Mouse (Mus musculus) hindbrain, embryonic 16.5 days (tissue): ENCODE data around the gene Pou2f2. TPM values are rescaled to one million over a fixed set of nuclear protein-coding genes. Genes with fewer than 3 reads are reported as not detected.

Experiments
- ATAC-seq: fragments of 200-750 bp; cut with Nextera tagmentation; 2 replicates; pipeline ENCODE4 v1.8.0; 2017; ENCODE audit warnings: moderate TSS enrichment, moderate library complexity
- H3K27ac ChIP-seq: fragments of 300-500 bp; sonication (generic); 2 replicates; pipeline ENCODE4 v1.5.1; 2014; ENCODE audit warnings: low read depth, mild to moderate bottlenecking, control low read depth, low read length, moderate library complexity
- H3K27me3 ChIP-seq: fragments of 300-500 bp; sonication (generic); replicated peaks from 2 replicates; pipeline ENCODE4 v1.6.1; 2014; ENCODE audit warnings: low read length; ENCODE audit not compliant: control insufficient read depth, insufficient read depth
- H3K36me3 ChIP-seq: fragments of 300-500 bp; sonication (generic); 2 replicates; pipeline ENCODE4 v1.6.1; 2014; ENCODE audit warnings: mild to moderate bottlenecking, low read length, moderate library complexity, mixed read lengths; ENCODE audit not compliant: control insufficient read depth, insufficient read depth
- H3K4me1 ChIP-seq: fragments of 300-500 bp; sonication (generic); 2 replicates; pipeline ENCODE4 v1.6.1; 2014; ENCODE audit warnings: low read depth, low read length; ENCODE audit not compliant: control insufficient read depth, insufficient read depth
- H3K4me2 ChIP-seq: fragments of 300-500 bp; sonication (generic); 2 replicates; pipeline ENCODE4 v1.6.1; 2014; ENCODE audit warnings: mild to moderate bottlenecking, low read length, control low read depth, moderate library complexity
- H3K4me3 ChIP-seq: fragments of 300-500 bp; sonication (generic); 2 replicates; pipeline ENCODE4 v1.5.1; 2014; ENCODE audit warnings: mild to moderate bottlenecking, low read length, control low read depth, moderate library complexity
- H3K9ac ChIP-seq: fragments of 300-500 bp; sonication (generic); 2 replicates; pipeline ENCODE4 v1.6.1; 2014; ENCODE audit warnings: low read depth, mild to moderate bottlenecking, control low read depth, low read length, moderate library complexity
- H3K9me3 ChIP-seq: fragments of 300-500 bp; sonication (generic); 2 replicates; pipeline ENCODE4 v1.6.1; 2014; ENCODE audit warnings: mild to moderate bottlenecking, low read length, moderate library complexity; ENCODE audit not compliant: control insufficient read depth
- WGBS: fragments of 180-500 bp; shearing (Covaris S2); extraction: QIAGEN DNeasy Blood & Tissue Kit; methylation state at CpG from one replicate; pipeline ENCODE4 v1.1.7; 2014; 5-methylcytosine and 5-hydroxymethylcytosine counted together
- polyA plus RNA-seq: library from polyadenylated mRNA; unstranded; fragments of >200 nt; fragmentation: Nextera tagmentation; extraction: Ambion mirVana; gene quantifications from 2 replicates; pipeline ENCODE4 v1.2.1, GENCODE M21; 2015

The Pou2f2 gene
- polyA plus RNA-seq, 1 experiment from 2014 or later, result 19.8 TPM

DNA sequence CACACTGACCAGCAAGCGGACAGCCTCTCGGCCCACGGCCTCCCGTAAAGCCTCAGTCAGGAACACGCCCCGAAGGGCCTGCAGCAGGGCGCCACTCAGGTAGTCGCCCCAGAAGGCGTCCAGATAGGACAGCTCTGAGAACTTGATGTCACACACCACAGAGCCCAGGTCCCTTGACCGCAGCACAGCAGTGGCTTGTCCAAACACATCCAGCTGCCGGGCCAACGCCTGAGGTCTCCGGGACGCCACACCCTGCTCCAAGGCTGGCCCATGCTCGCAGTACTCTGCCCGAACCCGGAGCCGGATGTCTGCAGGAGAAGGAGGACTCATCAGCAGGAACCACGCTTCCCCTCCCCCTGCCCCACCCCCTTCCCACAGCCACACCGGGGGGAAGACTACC lies 24.1 kb upstream of the Pou2f2 start:
- whole genome bisulfite sequencing, result 92% methylated on average over 20 of the region's 20 CpGs
- no peak for ATAC-seq
- Histone ChIP-seq H3K4me1 (no peaks in the 10 kb centered on the region), H3K9ac (no peak overlapping the region), H3K4me3 (no peak overlapping the region), H3K9me3 (peaks cover 2% of the 10 kb centered on the region; the same call in 1 of the 2 replicates), H3K27me3 (no peaks in the 10 kb centered on the region), H3K27ac (no peak overlapping the region), H3K36me3 (peaks cover 17% of the 10 kb centered on the region), H3K4me2 (no peak overlapping the region)

- H3K4me1 ChIP-seq, result no peaks in the 10 kb centered on the region
- no peaks in the 10 kb centered on the region for H3K27me3 ChIP-seq
- H3K4me2 ChIP-seq, result no peak overlapping the region
- no peak for ATAC-seq
- H3K36me3 ChIP-seq, result 0 out of 2 replicates have a peak, but pooled peaks cover 6% of the 10 kb centered on the region
- H3K9me3 ChIP-seq, result peaks cover 2% of the 10 kb centered on the region; the same call in 1 of the 2 replicates
- H3K4me3 ChIP-seq, result no peak overlapping the region
- WGBS, result 67% methylated on average over 10 of the region's 10 CpGs
- no peak overlapping the region for H3K9ac ChIP-seq
- H3K27ac ChIP-seq, result no peak overlapping the region
Observed at GRCm38 (mm10) chr7:25197384-25198018, 18.0 kb upstream of the Pou2f2 start.

- no peaks in the 10 kb centered on the region for H3K27me3 ChIP-seq
- no peak overlapping the region for H3K27ac ChIP-seq
- no peak for ATAC-seq
- no peak overlapping the region for H3K4me2 ChIP-seq
- no peak overlapping the region for H3K4me3 ChIP-seq
- H3K4me1 ChIP-seq, result no peaks in the 10 kb centered on the region
- 83% methylated on average over 9 of the region's 9 CpGs for WGBS
- H3K36me3 ChIP-seq, result 0 out of 2 replicates have a peak, but pooled peaks cover 3% of the 10 kb centered on the region
- H3K9ac ChIP-seq, result no peak overlapping the region
- peaks cover 2% of the 10 kb centered on the region; the same call in 1 of the 2 replicates for H3K9me3 ChIP-seq
Observed at GRCm38 (mm10) chr7:25196107-25196506, 16.6 kb upstream of the Pou2f2 start.

DNA sequence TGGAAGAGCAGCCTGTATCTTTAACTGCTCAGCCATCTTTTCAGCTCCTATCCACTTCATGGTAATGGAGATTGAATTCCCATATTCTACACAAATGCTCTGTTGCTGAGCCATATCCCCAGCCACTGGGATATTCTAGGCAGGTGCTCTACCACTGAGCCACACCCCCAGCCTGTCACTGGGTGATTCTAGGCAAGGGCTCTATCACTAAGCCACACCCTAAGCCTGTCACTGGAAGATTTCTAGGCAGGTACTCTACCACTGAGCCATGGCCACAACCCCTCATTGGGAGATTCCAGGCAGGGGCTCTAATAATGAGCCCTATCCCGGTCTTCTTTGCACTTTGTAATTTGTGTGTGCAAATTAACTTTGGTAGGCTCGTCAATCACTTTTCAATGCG lies 15.6 kb upstream of the Pou2f2 start:
- Histone ChIP-seq H3K27me3 (no peaks in the 10 kb centered on the region), H3K27ac (no peak overlapping the region), H3K4me3 (no peak overlapping the region), H3K4me2 (no peak overlapping the region), H3K9me3 (peaks cover 2% of the 10 kb centered on the region; the same call in 1 of the 2 replicates), H3K36me3 (0 out of 2 replicates have a peak, but pooled peaks cover 3% of the 10 kb centered on the region), H3K9ac (no peak overlapping the region), H3K4me1 (no peaks in the 10 kb centered on the region)
- ATAC-seq, result no peak
- 71% methylated on average over 3 of the region's 3 CpGs for WGBS

DNA sequence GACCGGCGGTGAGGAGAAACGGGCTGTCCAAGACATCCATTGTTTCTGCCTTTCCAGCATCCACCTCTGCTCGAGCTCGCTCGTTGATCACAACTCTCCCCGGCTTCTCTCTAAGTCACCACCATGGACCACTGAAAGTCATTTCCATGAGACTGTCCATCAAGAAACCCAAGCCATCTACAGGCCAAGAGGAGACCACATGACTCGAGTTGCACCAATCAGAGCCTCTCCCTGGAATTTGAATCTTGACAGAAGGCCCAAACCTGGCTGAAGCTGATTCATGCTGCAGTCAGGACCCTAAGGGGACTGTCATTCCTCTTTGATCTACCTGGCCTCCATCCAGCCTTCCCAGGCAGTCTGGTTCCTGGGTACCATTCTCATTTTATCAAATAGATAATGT lies 12.6 kb upstream of the Pou2f2 start:
- Histone ChIP-seq H3K9me3 (no peaks in the 10 kb centered on the region), H3K4me3 (no peak overlapping the region), H3K4me1 (no peaks in the 10 kb centered on the region), H3K4me2 (no peak overlapping the region), H3K27me3 (no peaks in the 10 kb centered on the region), H3K36me3 (no peaks in the 10 kb centered on the region), H3K27ac (no peak overlapping the region), H3K9ac (no peak overlapping the region)
- 0 out of 2 replicates have a peak, but pooled peaks have one; percentile 53 for ATAC-seq
- WGBS, result 71% methylated on average over 8 of the region's 8 CpGs

GRCm38 (mm10) chr7:25190806-25191205 lies 11.3 kb upstream of the Pou2f2 start:
- Histone ChIP-seq H3K9me3 (no peaks in the 10 kb centered on the region), H3K4me1 (no peaks in the 10 kb centered on the region), H3K4me3 (no peak overlapping the region), H3K27me3 (no peaks in the 10 kb centered on the region), H3K4me2 (no peak overlapping the region), H3K27ac (no peak overlapping the region), H3K9ac (no peak overlapping the region), H3K36me3 (no peaks in the 10 kb centered on the region)
- no peak for ATAC-seq
- WGBS, result 86% methylated on average over 11 of the region's 11 CpGs

DNA sequence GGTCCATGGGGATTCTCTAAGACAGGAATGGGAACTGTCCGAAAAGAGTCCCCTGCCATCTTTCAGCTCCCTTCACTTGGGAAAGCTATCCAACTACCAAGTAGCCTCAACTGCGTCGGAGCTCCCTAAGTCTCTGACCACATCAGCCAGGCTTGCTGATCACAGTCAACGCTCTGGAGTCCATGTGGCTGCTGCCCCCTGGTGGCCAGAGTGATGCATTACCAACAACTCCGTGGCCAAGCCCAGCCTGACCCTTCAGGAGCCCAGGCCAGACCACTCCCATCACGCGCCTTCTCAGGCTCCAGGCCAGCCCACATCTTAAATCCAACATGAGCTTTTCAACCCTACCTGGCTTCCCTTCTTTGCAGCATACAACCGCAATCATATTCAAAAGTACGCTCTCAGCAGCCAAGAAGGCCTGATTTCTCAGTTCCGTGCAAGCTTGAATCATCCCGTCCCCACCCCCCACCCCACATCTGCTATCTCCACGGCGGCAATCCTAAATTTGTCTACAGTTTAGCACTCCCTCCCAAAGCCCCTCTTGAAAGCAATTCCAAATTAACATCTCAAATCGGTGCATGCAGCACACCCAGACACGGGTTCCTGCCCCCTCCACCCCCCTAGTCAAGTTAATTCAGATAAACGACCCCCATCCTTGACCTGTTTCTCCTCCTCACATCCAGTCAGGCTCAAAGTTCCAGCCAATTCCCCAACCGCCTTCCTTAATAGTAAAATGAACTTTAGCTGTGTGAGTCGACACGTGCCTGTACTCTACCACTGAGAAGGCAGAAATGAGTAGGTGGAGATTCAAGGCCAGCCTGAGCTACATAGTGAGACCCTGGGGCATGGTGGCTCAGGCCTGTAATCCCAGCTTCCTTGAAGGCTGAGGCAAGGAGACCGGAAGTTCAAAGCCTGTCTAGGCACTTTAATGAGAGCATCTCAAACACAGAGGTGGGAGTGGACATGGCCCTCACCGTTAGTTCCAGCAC lies 8.4 kb upstream of the Pou2f2 start:
- Histone ChIP-seq H3K4me1 (no peaks in the 10 kb centered on the region), H3K9ac (no peak overlapping the region), H3K27me3 (peaks cover 2% of the 10 kb centered on the region), H3K4me3 (no peak overlapping the region), H3K36me3 (no peaks in the 10 kb centered on the region), H3K27ac (no peak overlapping the region), H3K4me2 (peak overlapping the region; percentile 22; the same call in 1 of the 2 replicates), H3K9me3 (no peaks in the 10 kb centered on the region)
- peak; percentile 90 for ATAC-seq
- 28% methylated on average over 21 of the region's 21 CpGs for WGBS

DNA sequence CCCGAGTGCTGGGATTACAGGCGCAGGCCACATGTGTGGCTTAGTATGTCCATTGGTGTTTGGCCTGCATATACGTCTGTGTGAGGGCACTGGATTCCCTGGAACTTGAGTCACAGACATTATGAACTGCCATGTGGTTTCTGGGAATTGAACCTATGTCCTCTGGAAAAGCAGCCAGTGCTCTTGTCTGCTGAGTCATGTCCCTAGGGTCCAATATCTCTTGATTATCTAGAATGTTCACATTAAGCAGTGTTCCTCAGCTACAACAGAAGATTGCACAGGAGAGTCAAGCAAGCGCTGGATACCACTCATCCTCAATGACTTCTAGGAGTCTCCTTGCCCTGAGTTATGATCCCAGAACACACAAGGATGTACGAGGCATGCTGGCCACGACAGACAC lies 4.6 kb upstream of the Pou2f2 start:
- peaks cover 9% of the 10 kb centered on the region for H3K27me3 ChIP-seq

DNA sequence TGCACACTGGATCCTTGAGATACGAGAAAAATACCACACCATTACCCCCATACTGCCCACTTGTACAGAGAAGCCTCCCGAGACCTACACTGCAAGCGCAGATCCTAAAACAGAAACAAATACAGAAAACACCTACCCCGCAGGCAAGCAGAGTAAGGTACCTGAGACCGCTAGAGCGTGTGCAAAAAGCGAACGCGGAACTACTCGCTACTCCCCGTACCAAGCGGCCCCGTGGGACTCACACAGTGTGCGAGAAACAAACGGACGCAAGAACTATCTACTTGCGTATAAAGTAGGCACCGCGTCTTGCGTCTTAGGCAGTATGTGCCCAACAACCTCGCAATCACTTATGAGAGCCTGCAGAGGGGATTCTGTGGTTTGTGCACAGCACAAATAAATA lies 2.3 kb upstream of the Pou2f2 start:
- ATAC-seq, result no peak
- H3K9ac ChIP-seq, result peak overlapping the region; percentile 33
- peak overlapping the region; percentile 59 for H3K4me2 ChIP-seq
- H3K4me3 ChIP-seq, result peak overlapping the region; percentile 31
- no peak overlapping the region for H3K27ac ChIP-seq
- 3% methylated on average over 21 of the region's 21 CpGs for WGBS
- no peaks in the 10 kb centered on the region for H3K36me3 ChIP-seq
- H3K4me1 ChIP-seq, result peaks cover 32% of the 10 kb centered on the region
- H3K9me3 ChIP-seq, result no peaks in the 10 kb centered on the region
- peaks cover 9% of the 10 kb centered on the region for H3K27me3 ChIP-seq

More for the DNA sequence above, 4.6 kb upstream of the Pou2f2 start:
- Histone ChIP-seq H3K4me1 (peaks cover 21% of the 10 kb centered on the region), H3K4me2 (no peak overlapping the region), H3K27ac (no peak overlapping the region), H3K9me3 (no peaks in the 10 kb centered on the region), H3K36me3 (no peaks in the 10 kb centered on the region), H3K4me3 (no peak overlapping the region), H3K9ac (no peak overlapping the region)
- ATAC-seq, result no peak
- WGBS, result 80% methylated on average over 6 of the region's 6 CpGs
